Mouse (Mus musculus): ENCODE results near the gene Ccdc141. TPM values are rescaled to one million over a fixed set of nuclear protein-coding genes. Genes with fewer than 3 reads are reported as not detected.

Ccdc141 gene
- polyA plus RNA-seq, 1 experiment from 2014 or later, result 2.5 TPM

GRCm38 (mm10) chr2:77003148-77003547 is 167.3 kb downstream of the Ccdc141 start:
- no peaks in the 10 kb centered on the region for H3K27me3 ChIP-seq (ENCODE audit: control insufficient read depth, insufficient read depth, low read length)
- no peak overlapping the region for H3K9ac ChIP-seq (ENCODE audit: low read length)
- no peak for DNase-seq (ENCODE audit: low spot score, missing footprints)
- H3K4me2 ChIP-seq, result no peak overlapping the region
- 77% methylated on average over 2 of the region's 2 CpGs for WGBS
- no peak overlapping the region for H3K27ac ChIP-seq (ENCODE audit: low read depth, low read length)
- no peaks in the 10 kb centered on the region for H3K9me3 ChIP-seq (ENCODE audit: control insufficient read depth, low read length)
- ATAC-seq (ENCODE audit: low FRiP score), result no peak
- no peaks in the 10 kb centered on the region for H3K4me1 ChIP-seq (ENCODE audit: control insufficient read depth, insufficient read depth, low read length)
- no peak overlapping the region for H3K4me3 ChIP-seq (ENCODE audit: low read depth, low read length)
- no peaks in the 10 kb centered on the region for H3K36me3 ChIP-seq (ENCODE audit: control insufficient read depth, insufficient read depth, low read length)

- WGBS, result 75% methylated on average over 5 of the region's 5 CpGs
- no peaks in the 10 kb centered on the region for H3K27me3 ChIP-seq (ENCODE audit: control insufficient read depth, insufficient read depth, low read length)
- H3K4me1 ChIP-seq (ENCODE audit: control insufficient read depth, insufficient read depth, low read length), result no peaks in the 10 kb centered on the region
- no peak overlapping the region for H3K9ac ChIP-seq (ENCODE audit: low read length)
- DNase-seq (ENCODE audit: low spot score, missing footprints) (no peak), ATAC-seq (ENCODE audit: low FRiP score) (no peak)
- no peaks in the 10 kb centered on the region for H3K36me3 ChIP-seq (ENCODE audit: control insufficient read depth, insufficient read depth, low read length)
- no peaks in the 10 kb centered on the region for H3K9me3 ChIP-seq (ENCODE audit: control insufficient read depth, low read length)
- H3K27ac ChIP-seq (ENCODE audit: low read depth, low read length), result no peak overlapping the region
- no peak overlapping the region for H3K4me2 ChIP-seq
- H3K4me3 ChIP-seq (ENCODE audit: low read depth, low read length), result no peak overlapping the region
Measured at GRCm38 (mm10) chr2:76998351-76998750, 172.1 kb downstream of the Ccdc141 start.

GRCm38 (mm10) chr2:76992493-76993201 is 177.8 kb downstream of the Ccdc141 start:
- no peak overlapping the region for H3K4me2 ChIP-seq
- ATAC-seq (ENCODE audit: low FRiP score) (no peak), DNase-seq (ENCODE audit: low spot score, missing footprints) (no peak)

GRCm38 (mm10) chr2:76987317-76987716 is 183.1 kb downstream of the Ccdc141 start:
- Histone ChIP-seq H3K9me3 (ENCODE audit: control insufficient read depth, low read length) (no peaks in the 10 kb centered on the region), H3K4me2 (no peak overlapping the region), H3K36me3 (ENCODE audit: control insufficient read depth, insufficient read depth, low read length) (no peaks in the 10 kb centered on the region), H3K9ac (ENCODE audit: low read length) (no peak overlapping the region), H3K4me1 (ENCODE audit: control insufficient read depth, insufficient read depth, low read length) (0 out of 2 replicates have a peak, but pooled peaks cover 3% of the 10 kb centered on the region), H3K27ac (ENCODE audit: low read depth, low read length) (no peak overlapping the region), H3K27me3 (ENCODE audit: control insufficient read depth, insufficient read depth, low read length) (no peaks in the 10 kb centered on the region), H3K4me3 (ENCODE audit: low read depth, low read length) (no peak overlapping the region)
- WGBS, result 96% methylated on average over 4 of the region's 4 CpGs
- ATAC-seq (ENCODE audit: low FRiP score) (no peak), DNase-seq (ENCODE audit: low spot score, missing footprints) (no peak)

More at GRCm38 (mm10) chr2:76992493-76993201, 177.8 kb downstream of the Ccdc141 start:
- Histone ChIP-seq H3K9ac (ENCODE audit: low read length) (no peak overlapping the region), H3K36me3 (ENCODE audit: control insufficient read depth, insufficient read depth, low read length) (no peaks in the 10 kb centered on the region), H3K9me3 (ENCODE audit: control insufficient read depth, low read length) (no peaks in the 10 kb centered on the region), H3K27me3 (ENCODE audit: control insufficient read depth, insufficient read depth, low read length) (no peaks in the 10 kb centered on the region), H3K4me1 (ENCODE audit: control insufficient read depth, insufficient read depth, low read length) (no peaks in the 10 kb centered on the region), H3K4me3 (ENCODE audit: low read depth, low read length) (no peak overlapping the region), H3K27ac (ENCODE audit: low read depth, low read length) (no peak overlapping the region)
- WGBS, result 89% methylated on average over 5 of the region's 5 CpGs

- 0 out of 2 replicates have a peak, but pooled peaks cover 3% of the 10 kb centered on the region for H3K4me1 ChIP-seq (ENCODE audit: control insufficient read depth, insufficient read depth, low read length)
- no peaks in the 10 kb centered on the region for H3K36me3 ChIP-seq (ENCODE audit: control insufficient read depth, insufficient read depth, low read length)
- no peak overlapping the region for H3K4me2 ChIP-seq
- H3K4me3 ChIP-seq (ENCODE audit: low read depth, low read length), result no peak overlapping the region
- WGBS, result 85% methylated on average over 5 of the region's 5 CpGs
- no peak overlapping the region for H3K27ac ChIP-seq (ENCODE audit: low read depth, low read length)
- no peak overlapping the region for H3K9ac ChIP-seq (ENCODE audit: low read length)
- H3K27me3 ChIP-seq (ENCODE audit: control insufficient read depth, insufficient read depth, low read length), result no peaks in the 10 kb centered on the region
- DNase-seq (ENCODE audit: low spot score, missing footprints), result peak; percentile 81
- H3K9me3 ChIP-seq (ENCODE audit: control insufficient read depth, low read length), result no peaks in the 10 kb centered on the region
- no peak for ATAC-seq (ENCODE audit: low FRiP score)
Measured at GRCm38 (mm10) chr2:76984384-76984783, 186.1 kb downstream of the Ccdc141 start.

GRCm38 (mm10) chr2:76983601-76984000 is 186.8 kb downstream of the Ccdc141 start:
- ATAC-seq (ENCODE audit: low FRiP score) (no peak), DNase-seq (ENCODE audit: low spot score, missing footprints) (no peak)
- Histone ChIP-seq H3K27ac (ENCODE audit: low read depth, low read length) (no peak overlapping the region), H3K4me1 (ENCODE audit: control insufficient read depth, insufficient read depth, low read length) (0 out of 2 replicates have a peak, but pooled peaks cover 3% of the 10 kb centered on the region), H3K9ac (ENCODE audit: low read length) (no peak overlapping the region), H3K9me3 (ENCODE audit: control insufficient read depth, low read length) (no peaks in the 10 kb centered on the region), H3K27me3 (ENCODE audit: control insufficient read depth, insufficient read depth, low read length) (no peaks in the 10 kb centered on the region), H3K36me3 (ENCODE audit: control insufficient read depth, insufficient read depth, low read length) (no peaks in the 10 kb centered on the region), H3K4me2 (no peak overlapping the region), H3K4me3 (ENCODE audit: low read depth, low read length) (no peak overlapping the region)
- WGBS, result 68% methylated on average over 5 of the region's 5 CpGs

- 0 out of 2 replicates have a peak, but pooled peaks cover 3% of the 10 kb centered on the region for H3K4me1 ChIP-seq (ENCODE audit: control insufficient read depth, insufficient read depth, low read length)
- H3K27me3 ChIP-seq (ENCODE audit: control insufficient read depth, insufficient read depth, low read length), result no peaks in the 10 kb centered on the region
- 86% methylated on average over 18 of the region's 18 CpGs for WGBS
- no peak within 1 kb of the TSS for H3K27ac ChIP-seq (ENCODE audit: low read depth, low read length)
- ATAC-seq (ENCODE audit: low FRiP score), result no peak
- no peaks in the 10 kb centered on the region for H3K36me3 ChIP-seq (ENCODE audit: control insufficient read depth, insufficient read depth, low read length)
- no peaks in the 10 kb centered on the region for H3K9me3 ChIP-seq (ENCODE audit: control insufficient read depth, low read length)
- H3K4me3 ChIP-seq (ENCODE audit: low read depth, low read length), result no peak within 1 kb of the TSS
- no peak for DNase-seq (ENCODE audit: low spot score, missing footprints)
- no peak within 1 kb of the TSS for H3K4me2 ChIP-seq
- H3K9ac ChIP-seq (ENCODE audit: low read length), result no peak within 1 kb of the TSS
Measured at GRCm38 (mm10) chr2:76982391-76983145, 187.9 kb downstream of the Ccdc141 start, which contains the start of gene Ttn. Ttn (minus strand) TSS chr2:76982547.

- ATAC-seq (ENCODE audit: low FRiP score), result no peak
- 77% methylated on average over 5 of the region's 5 CpGs for WGBS
Measured at GRCm38 (mm10) chr2:76981717-76982116, 188.7 kb downstream of the Ccdc141 start.

GRCm38 (mm10) chr2:76980146-76980545 is 190.3 kb downstream of the Ccdc141 start:
- no peaks in the 10 kb centered on the region for H3K27me3 ChIP-seq (ENCODE audit: control insufficient read depth, insufficient read depth, low read length)
- H3K9me3 ChIP-seq (ENCODE audit: control insufficient read depth, low read length), result no peaks in the 10 kb centered on the region
- no peak overlapping the region for H3K4me2 ChIP-seq
- WGBS, result 50% methylated on average over 9 of the region's 9 CpGs
- 0 out of 2 replicates have a peak, but pooled peaks cover 3% of the 10 kb centered on the region for H3K4me1 ChIP-seq (ENCODE audit: control insufficient read depth, insufficient read depth, low read length)
- DNase-seq (ENCODE audit: low spot score, missing footprints), result peak; percentile 91
- ATAC-seq (ENCODE audit: low FRiP score), result peak; percentile 48; the same call in 1 of the 2 replicates
- H3K36me3 ChIP-seq (ENCODE audit: control insufficient read depth, insufficient read depth, low read length), result no peaks in the 10 kb centered on the region
- no peak overlapping the region for H3K4me3 ChIP-seq (ENCODE audit: low read depth, low read length)
- no peak overlapping the region for H3K9ac ChIP-seq (ENCODE audit: low read length)
- no peak overlapping the region for H3K27ac ChIP-seq (ENCODE audit: low read depth, low read length)

More at GRCm38 (mm10) chr2:76981717-76982116, 188.7 kb downstream of the Ccdc141 start:
- H3K4me3 ChIP-seq (ENCODE audit: low read depth, low read length), result no peak overlapping the region
- H3K36me3 ChIP-seq (ENCODE audit: control insufficient read depth, insufficient read depth, low read length), result no peaks in the 10 kb centered on the region
- H3K9ac ChIP-seq (ENCODE audit: low read length), result no peak overlapping the region
- H3K4me1 ChIP-seq (ENCODE audit: control insufficient read depth, insufficient read depth, low read length), result 0 out of 2 replicates have a peak, but pooled peaks cover 3% of the 10 kb centered on the region
- no peaks in the 10 kb centered on the region for H3K9me3 ChIP-seq (ENCODE audit: control insufficient read depth, low read length)
- H3K4me2 ChIP-seq, result no peak overlapping the region
- no peak for DNase-seq (ENCODE audit: low spot score, missing footprints)
- H3K27ac ChIP-seq (ENCODE audit: low read depth, low read length), result no peak overlapping the region
- no peaks in the 10 kb centered on the region for H3K27me3 ChIP-seq (ENCODE audit: control insufficient read depth, insufficient read depth, low read length)

All from midbrain, embryonic 11.5 days (tissue).